Mouse (Mus musculus) heart, embryonic 10.5 days (tissue): ENCODE data around the gene Csnk2a1. TPM values are rescaled to one million over a fixed set of nuclear protein-coding genes. Genes with fewer than 3 reads are reported as not detected.

ENCODE experiments used
- DNase-seq: peaks from one replicate; pipeline ENCODE4 v3.0.0-alpha.2; 2017; ENCODE audit warnings: low spot score
- H3K27ac ChIP-seq: fragments of 300-500 bp; sonication (generic); 2 replicates; pipeline ENCODE4 v1.5.1; 2016; ENCODE audit warnings: mild to moderate bottlenecking
- H3K27me3 ChIP-seq: fragments of 300-500 bp; sonication (generic); 2 replicates; pipeline ENCODE4 v1.6.1; 2016; ENCODE audit warnings: mild to moderate bottlenecking; ENCODE audit not compliant: poor library complexity, insufficient read depth, severe bottlenecking
- H3K36me3 ChIP-seq: fragments of 300-500 bp; sonication (generic); 2 replicates; pipeline ENCODE4 v1.6.1; 2016; ENCODE audit warnings: mild to moderate bottlenecking, moderate library complexity
- H3K4me1 ChIP-seq: fragments of 300-500 bp; sonication (generic); 2 replicates; pipeline ENCODE4 v1.6.1; 2016; ENCODE audit warnings: mild to moderate bottlenecking
- H3K4me3 ChIP-seq: fragments of 300-500 bp; sonication (generic); 2 replicates; pipeline ENCODE4 v1.5.1; 2016; ENCODE audit warnings: mild to moderate bottlenecking, moderate library complexity
- H3K9me3 ChIP-seq: fragments of 300-500 bp; sonication (generic); 2 replicates; pipeline ENCODE4 v1.6.1; 2016; ENCODE audit warnings: mild to moderate bottlenecking, moderate library complexity
- WGBS: fragments of 180-500 bp; shearing (Covaris S2); methylation state at CpG from one replicate; pipeline ENCODE4 v1.1.7; 2016; 5-methylcytosine and 5-hydroxymethylcytosine counted together
- polyA plus RNA-seq: library from polyadenylated mRNA; unstranded; fragments of >200 nt; fragmentation: Nextera tagmentation; extraction: Ambion mirVana; gene quantifications from 2 replicates; pipeline ENCODE4 v1.2.1, GENCODE M21; 2016

Csnk2a1 gene
- 64.0 and 67.0 TPM in 2 replicates for polyA plus RNA-seq

DNA sequence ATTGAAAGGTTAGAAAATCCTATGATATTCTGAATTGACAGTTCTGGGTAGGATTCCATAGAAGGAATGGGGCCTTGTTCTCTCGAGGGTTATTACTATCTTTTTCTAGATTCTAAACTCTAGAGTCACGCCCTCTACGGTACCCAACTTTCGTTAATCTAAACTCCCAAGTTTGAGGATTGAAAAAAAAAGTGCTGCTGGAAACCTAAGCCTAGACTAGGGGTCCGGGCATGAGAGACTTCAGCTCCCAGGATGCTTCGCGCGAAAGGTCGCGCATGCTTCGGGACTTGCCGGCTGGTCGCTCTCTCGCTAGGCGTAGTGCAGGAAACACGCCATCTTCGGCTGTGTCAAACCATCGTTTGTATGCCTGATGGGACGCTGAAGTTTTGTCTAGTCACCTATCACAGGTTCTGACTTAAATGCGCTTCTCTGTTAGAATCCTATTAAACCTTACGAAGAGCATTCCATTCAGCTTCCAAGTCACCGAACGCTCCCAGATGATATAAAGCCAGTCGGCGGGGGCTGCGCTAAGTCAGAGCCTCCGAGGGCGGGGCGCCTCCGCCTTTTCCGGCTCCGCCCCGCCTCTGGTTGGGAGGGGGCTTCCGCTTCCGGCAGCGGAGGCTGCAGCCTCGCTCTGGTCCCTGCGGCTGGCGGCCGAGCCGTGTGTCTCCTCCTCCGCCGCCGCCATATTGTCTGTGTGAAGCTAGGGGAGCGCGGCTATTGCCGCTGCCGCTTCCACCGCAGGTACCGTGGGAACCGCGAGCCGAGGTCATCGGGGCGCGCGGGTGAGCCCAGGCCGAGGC, at the start of gene Csnk2a1:
Gene Csnk2a1, plus strand, starts transcription at position 592 of the 803 bp plus-strand sequence.
- H3K27me3 ChIP-seq: no peaks in the 10 kb centered on the region
- peak within 1 kb of the TSS; percentile 94 for H3K4me3 ChIP-seq
- peak; percentile 96 for DNase-seq
- peaks cover 17% of the 10 kb centered on the region for H3K36me3 ChIP-seq
- peaks cover 20% of the 10 kb centered on the region for H3K4me1 ChIP-seq
- H3K9me3 ChIP-seq: no peaks in the 10 kb centered on the region
- WGBS: under 1% methylated on average over 58 of the region's 58 CpGs
- peak within 1 kb of the TSS; percentile 100 for H3K27ac ChIP-seq

DNA sequence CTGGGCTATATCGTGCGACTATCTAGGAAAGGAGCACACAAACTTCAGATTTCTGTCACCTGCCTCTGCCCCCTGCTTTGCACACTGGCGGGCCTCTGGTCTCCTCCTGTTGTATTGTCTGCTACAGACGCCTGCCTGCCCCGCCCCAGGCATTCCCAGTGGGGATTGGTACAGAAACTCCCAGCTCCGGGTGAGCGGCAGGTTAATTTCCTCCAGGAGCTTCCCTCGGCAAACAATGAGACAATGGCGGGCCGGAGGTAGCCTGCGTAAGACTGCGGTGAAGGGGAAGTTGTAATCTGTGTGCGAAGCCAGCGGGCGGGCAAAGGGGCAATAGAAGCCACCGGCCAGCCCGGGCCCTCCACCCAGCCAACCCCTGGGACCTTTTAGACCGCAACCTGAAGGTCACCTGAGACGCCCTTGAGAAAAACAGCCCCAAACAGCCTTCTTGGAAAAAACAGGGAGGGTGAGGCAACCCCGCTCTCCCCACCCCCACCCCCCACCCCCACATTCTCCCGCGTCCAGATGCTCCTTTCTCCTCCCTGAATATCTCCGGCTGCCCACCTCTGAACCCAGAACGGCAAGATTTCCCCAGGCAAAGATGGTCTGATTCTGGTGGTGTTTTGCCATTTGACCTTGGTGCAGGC, 49.4 kb upstream of the Csnk2a1 start:
- Histone ChIP-seq H3K4me3 (peak overlapping the region; percentile 41), H3K27ac (peak overlapping the region; percentile 69), H3K9me3 (no peaks in the 10 kb centered on the region), H3K27me3 (no peaks in the 10 kb centered on the region), H3K36me3 (no peaks in the 10 kb centered on the region), H3K4me1 (peaks cover 8% of the 10 kb centered on the region)
- 18% methylated on average over 24 of the region's 24 CpGs for WGBS
- peak; percentile 76 for DNase-seq

DNA sequence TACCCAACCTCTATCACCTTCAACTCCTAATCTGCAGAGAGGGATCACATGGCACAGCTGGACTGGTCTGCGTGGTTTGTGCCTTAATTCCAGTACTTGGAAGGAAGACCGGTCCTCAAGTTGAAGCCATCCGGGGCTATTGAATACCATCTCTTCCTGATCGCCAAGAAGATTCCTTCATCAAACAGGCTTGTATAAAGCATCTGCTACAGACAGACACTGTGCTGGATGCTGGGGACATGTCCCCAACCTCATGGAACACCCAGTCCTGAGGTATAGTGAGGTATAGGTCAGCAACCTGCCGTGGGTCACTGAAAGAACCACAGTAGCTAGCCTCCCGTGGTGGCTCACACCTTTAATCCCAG, 48.9 kb upstream of the Csnk2a1 start:
- Histone ChIP-seq H3K27me3 (no peaks in the 10 kb centered on the region), H3K27ac (peak overlapping the region; percentile 69; the same call in 1 of the 2 replicates), H3K36me3 (no peaks in the 10 kb centered on the region), H3K4me1 (peaks cover 8% of the 10 kb centered on the region), H3K9me3 (no peaks in the 10 kb centered on the region), H3K4me3 (no peak overlapping the region)
- WGBS: 74% methylated on average over 6 of the region's 6 CpGs
- DNase-seq: no peak

DNA sequence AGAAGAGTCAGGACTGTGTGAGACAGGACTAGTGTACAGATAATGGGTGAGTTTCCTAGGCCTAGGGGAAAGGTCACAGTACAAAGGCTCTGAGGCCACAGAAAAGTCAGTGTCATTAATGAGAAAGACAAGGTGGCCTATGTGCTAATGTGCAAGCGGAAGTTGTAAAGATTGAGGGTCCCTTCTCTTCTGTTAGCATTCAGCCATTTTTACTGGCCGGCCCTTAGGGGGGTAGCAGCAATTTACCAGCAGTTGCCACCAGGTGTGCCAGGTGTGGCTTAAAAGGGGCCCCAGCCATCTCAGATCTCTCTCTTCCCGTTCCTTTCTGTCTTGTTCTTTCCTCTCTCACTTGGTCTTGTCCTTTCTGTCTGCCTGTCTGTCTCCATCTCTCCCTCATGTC, 48.3 kb upstream of the Csnk2a1 start:
- Histone ChIP-seq H3K27me3 (no peaks in the 10 kb centered on the region), H3K4me1 (peaks cover 8% of the 10 kb centered on the region), H3K9me3 (no peaks in the 10 kb centered on the region), H3K4me3 (no peak overlapping the region), H3K27ac (no peak overlapping the region), H3K36me3 (no peaks in the 10 kb centered on the region)
- WGBS: 90% methylated on average over 3 of the region's 3 CpGs
- no peak for DNase-seq

DNA sequence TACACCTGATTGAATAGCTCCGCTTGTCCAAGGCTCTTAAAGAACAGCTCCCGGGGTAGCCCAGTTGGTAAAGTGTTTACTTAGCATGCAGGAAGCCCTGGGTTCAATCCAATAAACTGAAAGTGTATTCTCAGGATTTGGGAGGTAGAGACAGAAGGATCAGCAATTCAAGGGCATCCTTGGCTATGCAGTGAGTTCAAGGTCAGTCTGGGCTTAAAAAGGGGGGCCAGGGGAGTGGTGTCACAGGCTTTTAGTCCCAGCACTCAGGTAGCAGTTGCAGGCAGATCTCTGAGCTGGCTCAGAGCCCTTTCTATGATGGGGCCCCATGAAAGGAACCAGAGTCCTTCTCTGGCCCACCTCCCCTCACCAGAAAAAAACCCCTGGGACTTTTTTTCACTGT, 47.3 kb upstream of the Csnk2a1 start:
- Histone ChIP-seq H3K36me3 (no peaks in the 10 kb centered on the region), H3K27ac (no peak overlapping the region), H3K9me3 (no peaks in the 10 kb centered on the region), H3K27me3 (no peaks in the 10 kb centered on the region), H3K4me1 (peaks cover 8% of the 10 kb centered on the region), H3K4me3 (no peak overlapping the region)
- 91% methylated on average over 2 of the region's 2 CpGs for WGBS
- DNase-seq: no peak

DNA sequence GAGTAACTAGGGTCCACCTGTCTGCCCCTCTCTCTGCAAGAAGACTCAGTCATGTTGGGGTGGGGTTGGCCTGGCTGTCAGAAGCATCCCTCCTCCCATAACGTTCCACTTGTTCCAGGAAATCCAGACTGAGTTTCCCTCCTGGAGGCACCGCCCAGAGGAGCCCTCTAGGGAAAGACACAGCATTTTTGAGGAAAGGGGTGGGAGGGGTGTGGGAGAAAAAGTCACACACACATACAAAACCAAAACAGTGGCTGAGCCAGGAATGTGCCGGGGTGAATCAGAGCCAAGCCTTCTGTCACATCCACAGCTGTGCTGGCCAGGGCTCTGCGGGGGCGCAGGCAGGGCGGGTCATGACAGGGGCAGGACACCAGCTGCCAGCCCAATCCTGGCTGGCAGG, 46.3 kb upstream of the Csnk2a1 start:
- Histone ChIP-seq H3K36me3 (no peaks in the 10 kb centered on the region), H3K4me3 (no peak overlapping the region), H3K27me3 (no peaks in the 10 kb centered on the region), H3K27ac (0 out of 2 replicates have a peak overlapping the region, but pooled peaks have one; percentile 2), H3K4me1 (peaks cover 8% of the 10 kb centered on the region), H3K9me3 (no peaks in the 10 kb centered on the region)
- WGBS: 67% methylated on average over 6 of the region's 6 CpGs
- DNase-seq: no peak

DNA sequence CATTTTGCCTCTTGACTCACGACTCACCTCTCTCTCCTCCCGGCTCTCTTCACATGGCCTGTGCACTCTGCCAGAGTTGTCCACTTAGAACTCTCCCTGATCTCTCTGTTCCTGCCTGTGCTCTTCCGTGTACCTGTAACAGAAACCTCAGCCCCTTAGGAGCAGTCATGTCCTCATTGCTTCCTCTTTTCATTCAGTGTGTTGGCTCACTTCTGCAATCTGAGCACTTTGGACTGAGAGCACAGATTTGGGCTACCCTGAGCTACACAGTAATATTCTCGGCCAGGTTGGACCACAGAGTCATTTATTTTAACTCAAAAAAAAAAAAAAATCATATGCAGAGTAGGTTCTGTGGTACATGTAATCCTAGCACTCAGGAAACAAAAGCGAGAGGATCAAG, 39.5 kb upstream of the Csnk2a1 start:
- no peak for DNase-seq
- no peaks in the 10 kb centered on the region for H3K27me3 ChIP-seq

DNA sequence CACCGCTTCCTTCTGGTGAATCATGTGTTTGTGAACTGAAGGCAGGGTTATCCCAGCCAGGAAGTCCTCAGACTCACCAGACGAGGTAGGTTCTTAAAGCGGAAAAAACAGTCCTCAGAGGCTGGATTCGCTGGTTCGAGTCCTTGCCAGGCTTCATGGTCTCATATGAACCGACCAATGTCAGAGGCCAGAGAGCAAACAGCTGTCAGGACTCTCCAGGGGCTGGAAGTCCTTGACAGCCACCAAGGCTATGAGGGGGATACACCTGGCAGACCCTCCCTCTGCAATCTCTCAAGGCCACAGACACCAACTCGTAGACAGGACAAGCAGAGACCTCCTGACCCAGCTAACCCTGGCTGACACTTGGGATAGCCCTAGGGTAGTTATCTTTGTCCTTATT, 37.4 kb upstream of the Csnk2a1 start:
- Histone ChIP-seq H3K4me3 (no peak overlapping the region), H3K36me3 (no peaks in the 10 kb centered on the region), H3K27me3 (no peaks in the 10 kb centered on the region), H3K27ac (peak overlapping the region; percentile 47), H3K9me3 (no peaks in the 10 kb centered on the region), H3K4me1 (peaks cover 19% of the 10 kb centered on the region)
- no peak for DNase-seq
- 49% methylated on average over 7 of the region's 7 CpGs for WGBS

More for the DNA sequence above, 39.5 kb upstream of the Csnk2a1 start:
- Histone ChIP-seq H3K4me3 (no peak overlapping the region), H3K9me3 (no peaks in the 10 kb centered on the region), H3K36me3 (no peaks in the 10 kb centered on the region), H3K4me1 (peaks cover 19% of the 10 kb centered on the region), H3K27ac (no peak overlapping the region)
- WGBS: 79% methylated on average over 5 of the region's 5 CpGs

DNA sequence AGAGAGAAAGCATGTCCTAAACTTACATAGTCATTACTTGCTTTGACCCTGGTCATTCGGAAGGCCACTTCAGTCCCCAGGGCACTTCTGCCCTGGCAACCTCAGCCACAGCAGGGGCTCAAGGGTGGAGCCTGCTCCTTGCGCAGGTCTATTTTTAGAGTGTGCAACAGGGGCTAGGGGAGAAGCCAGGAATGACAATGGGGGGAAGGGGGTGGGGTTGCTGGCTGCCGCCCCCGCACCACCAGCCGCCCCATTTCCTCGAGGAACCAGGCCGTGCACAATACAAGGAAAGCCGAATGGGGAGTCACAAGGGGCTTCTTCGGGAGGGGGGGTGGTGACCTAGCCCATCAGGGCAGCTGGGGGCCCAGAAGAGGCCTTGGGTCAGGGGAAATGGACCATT, 37.0 kb upstream of the Csnk2a1 start:
- Histone ChIP-seq H3K9me3 (no peaks in the 10 kb centered on the region), H3K36me3 (no peaks in the 10 kb centered on the region), H3K4me3 (peak overlapping the region; percentile 35; the same call in 1 of the 2 replicates), H3K4me1 (peaks cover 19% of the 10 kb centered on the region), H3K27ac (peak overlapping the region; percentile 47), H3K27me3 (no peaks in the 10 kb centered on the region)
- 32% methylated on average over 9 of the region's 9 CpGs for WGBS
- no peak for DNase-seq

DNA sequence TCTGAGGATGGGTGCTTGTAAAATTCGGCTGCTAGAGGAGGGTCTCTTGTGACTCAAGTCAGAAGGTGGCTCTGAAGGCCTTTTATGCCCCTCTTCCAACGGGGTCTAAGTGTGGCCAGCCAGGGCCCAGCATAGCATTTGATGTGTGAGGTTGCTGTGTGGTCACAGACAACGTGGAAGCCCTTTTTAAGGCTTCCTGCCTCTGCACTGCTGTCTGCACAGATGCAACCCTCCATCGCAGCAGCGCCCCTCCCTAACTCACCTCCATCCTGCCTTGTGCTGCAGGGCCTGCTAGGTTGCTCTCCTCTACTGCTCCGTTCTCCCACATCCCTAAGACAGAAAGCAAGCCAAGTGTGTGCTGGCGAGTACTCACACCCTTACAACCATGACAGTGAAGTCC, 36.5 kb upstream of the Csnk2a1 start:
- Histone ChIP-seq H3K36me3 (no peaks in the 10 kb centered on the region), H3K9me3 (no peaks in the 10 kb centered on the region), H3K4me3 (no peak overlapping the region), H3K27ac (peak overlapping the region; percentile 47), H3K27me3 (peaks cover 2% of the 10 kb centered on the region; the same call in 1 of the 2 replicates), H3K4me1 (peaks cover 19% of the 10 kb centered on the region)
- no peak for DNase-seq
- 66% methylated on average over 7 of the region's 7 CpGs for WGBS

DNA sequence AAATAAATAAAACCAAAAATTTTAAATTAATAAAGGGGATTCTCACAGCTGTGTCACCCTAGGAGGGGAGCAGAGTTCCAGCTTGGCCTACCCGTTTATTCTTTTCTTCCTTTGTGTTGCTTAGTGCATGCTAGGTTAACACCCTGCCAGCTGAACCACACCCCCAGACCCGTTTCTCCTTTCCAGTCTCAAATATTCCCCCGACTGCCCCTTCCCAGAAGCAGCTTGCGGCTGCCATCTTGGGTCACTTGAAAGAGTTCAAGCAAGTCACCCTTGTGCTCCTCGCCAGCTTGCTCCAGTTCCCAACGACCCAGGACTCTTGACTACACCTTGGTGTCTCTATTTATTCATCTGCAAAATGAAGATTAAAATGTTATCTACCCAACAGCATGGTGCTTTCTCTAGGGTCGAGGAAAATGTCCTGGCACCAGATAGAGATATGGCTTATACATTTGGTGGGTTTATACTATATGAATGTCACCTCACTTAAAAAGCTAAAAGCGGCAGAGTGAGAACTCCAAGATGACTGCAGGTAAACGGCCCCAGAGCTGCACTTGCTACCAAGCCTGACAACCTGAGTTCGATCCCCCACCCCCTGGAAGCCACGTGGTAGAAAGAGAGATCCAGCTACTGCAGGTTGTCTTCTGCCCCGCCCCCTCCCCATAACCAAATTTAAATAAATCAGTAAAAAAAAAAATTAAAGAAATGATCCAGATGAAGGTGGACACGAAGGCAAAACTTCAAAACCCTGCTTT, 33.9 kb upstream of the Csnk2a1 start:
- H3K27me3 ChIP-seq: peaks cover 5% of the 10 kb centered on the region; the same call in 1 of the 2 replicates
- H3K27ac ChIP-seq: no peak overlapping the region
- peaks cover 19% of the 10 kb centered on the region for H3K4me1 ChIP-seq
- H3K36me3 ChIP-seq: no peaks in the 10 kb centered on the region
- no peak for DNase-seq
- H3K9me3 ChIP-seq: no peaks in the 10 kb centered on the region
- 75% methylated on average over 13 of the region's 13 CpGs for WGBS
- H3K4me3 ChIP-seq: no peak overlapping the region

DNA sequence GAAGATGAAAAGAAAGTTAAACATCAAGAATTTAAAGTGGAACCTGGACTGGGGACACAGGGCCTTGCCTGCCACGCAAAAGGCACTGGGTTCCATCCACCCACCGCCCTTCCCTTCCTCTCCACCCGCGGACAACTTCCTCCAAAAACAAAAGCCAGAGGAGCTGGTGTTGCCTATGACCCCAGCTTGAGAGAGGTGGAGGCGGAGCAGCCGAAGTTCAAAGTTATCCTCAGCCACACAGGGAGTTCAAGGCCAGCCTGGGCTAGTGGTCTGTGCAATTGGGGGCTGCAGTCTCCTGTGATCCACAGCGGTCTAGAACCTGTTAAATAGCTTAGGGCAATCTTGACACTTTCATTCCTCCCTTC, 33.3 kb upstream of the Csnk2a1 start:
- H3K9me3 ChIP-seq: no peaks in the 10 kb centered on the region
- no peak overlapping the region for H3K4me3 ChIP-seq
- 65% methylated on average over 7 of the region's 7 CpGs for WGBS
- no peak for DNase-seq
- no peak overlapping the region for H3K27ac ChIP-seq
- peaks cover 5% of the 10 kb centered on the region; the same call in 1 of the 2 replicates for H3K27me3 ChIP-seq
- H3K36me3 ChIP-seq: no peaks in the 10 kb centered on the region
- H3K4me1 ChIP-seq: peaks cover 19% of the 10 kb centered on the region

DNA sequence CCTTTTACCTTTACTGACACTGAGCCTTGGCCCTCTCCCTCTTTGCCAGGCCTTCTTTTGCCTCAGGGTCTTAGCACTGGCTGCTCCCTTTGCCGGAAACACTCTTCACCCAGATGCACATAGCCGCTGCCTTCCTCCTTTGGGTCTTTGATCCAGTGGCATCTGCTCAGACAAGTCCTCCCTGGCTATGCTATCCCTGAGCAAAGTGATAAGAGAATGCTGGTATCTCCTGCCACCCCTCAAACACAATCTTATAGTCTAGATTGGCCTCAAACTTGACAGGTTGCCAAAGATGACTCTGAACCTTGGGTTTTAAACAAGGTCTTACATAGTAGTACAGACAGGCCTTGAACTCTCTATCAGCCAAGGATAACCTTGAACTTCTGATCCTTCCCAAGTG, 32.1 kb upstream of the Csnk2a1 start:
- no peak overlapping the region for H3K27ac ChIP-seq
- no peak overlapping the region for H3K4me3 ChIP-seq
- peaks cover 5% of the 10 kb centered on the region; the same call in 1 of the 2 replicates for H3K27me3 ChIP-seq
- 88% methylated on average over 2 of the region's 2 CpGs for WGBS
- DNase-seq: no peak
- H3K9me3 ChIP-seq: no peaks in the 10 kb centered on the region
- no peaks in the 10 kb centered on the region for H3K36me3 ChIP-seq
- peaks cover 10% of the 10 kb centered on the region for H3K4me1 ChIP-seq
